Mouse (Mus musculus) stomach, postnatal 0 days (tissue): Measurements from ENCODE around the gene Ntm. TPM values are rescaled to one million over a fixed set of nuclear protein-coding genes. Genes with fewer than 3 reads are reported as not detected.

ENCODE experiments used
- ATAC-seq: fragments of 200-750 bp; cut with Nextera tagmentation; 2 replicates; pipeline ENCODE4 v1.8.0; 2017; ENCODE audit not compliant: low FRiP score, low TSS enrichment
- DNase-seq: peaks from one replicate; pipeline ENCODE4 v3.0.0-alpha.2; 2016; ENCODE audit warnings: low spot score
- H3K27ac ChIP-seq: fragments of 300-500 bp; sonication (generic); replicated peaks from 2 replicates; pipeline ENCODE4 v1.5.1; 2014; ENCODE audit warnings: mild to moderate bottlenecking, control low read depth
- H3K27me3 ChIP-seq: fragments of 300-500 bp; sonication (generic); 2 replicates; pipeline ENCODE4 v1.6.1; 2014; ENCODE audit warnings: low read length; ENCODE audit not compliant: control insufficient read depth, insufficient read depth
- H3K36me3 ChIP-seq: fragments of 300-500 bp; sonication (generic); 2 replicates; pipeline ENCODE4 v1.6.1; 2014; ENCODE audit warnings: low read length, mixed read lengths; ENCODE audit not compliant: control insufficient read depth, insufficient read depth
- H3K4me1 ChIP-seq: fragments of 300-500 bp; sonication (generic); replicated peaks from 2 replicates; pipeline ENCODE4 v1.6.1; 2014; ENCODE audit warnings: antibody characterized with exemption; ENCODE audit not compliant: control insufficient read depth, insufficient read depth
- H3K4me2 ChIP-seq: fragments of 300-500 bp; sonication (generic); replicated peaks from 2 replicates; pipeline ENCODE4 v1.6.1; 2014; ENCODE audit warnings: low read depth, mild to moderate bottlenecking, control low read depth, moderate library complexity
- H3K4me3 ChIP-seq: fragments of 300-500 bp; sonication (generic); 2 replicates; pipeline ENCODE4 v1.5.1; 2014; ENCODE audit warnings: low read depth, low read length, control low read depth
- H3K9ac ChIP-seq: fragments of 300-500 bp; sonication (generic); 2 replicates; pipeline ENCODE4 v1.6.1; 2014; ENCODE audit warnings: mild to moderate bottlenecking, low read length, control low read depth, mixed read lengths
- H3K9me3 ChIP-seq: fragments of 300-500 bp; sonication (generic); 2 replicates; pipeline ENCODE4 v1.6.1; 2016; ENCODE audit warnings: low read length; ENCODE audit not compliant: control insufficient read depth
- CTCF ChIP-seq: IDR thresholded peaks from 2 replicates; pipeline ENCODE4 v1.5.1; 2016; ENCODE audit warnings: antibody characterized with exemption, low read depth, mild to moderate bottlenecking, moderate library complexity
- EP300 ChIP-seq: optimal IDR thresholded peaks from 2 replicates; pipeline ENCODE3; 2016; ENCODE audit warnings: antibody characterized with exemption
- WGBS: fragments of 180-500 bp; shearing (Covaris S2); extraction: QIAGEN DNeasy Blood & Tissue Kit; methylation state at CpG from one replicate; pipeline ENCODE4 v1.1.7; 2014; 5-methylcytosine and 5-hydroxymethylcytosine counted together
- polyA plus RNA-seq: library from polyadenylated mRNA; unstranded; fragments of >200 nt; fragmentation: Nextera tagmentation; extraction: Ambion mirVana; gene quantifications from 2 replicates; pipeline ENCODE4 v1.2.1, GENCODE M21; 2015

Gene Ntm
- polyA plus RNA-seq, 1 experiment from 2014 or later = 5.9 TPM

GRCm38 (mm10) chr9:29247812-29248211 lies 715.1 kb downstream of the Ntm start:
- no peaks in the 10 kb centered on the region for H3K4me1 ChIP-seq
- no peak overlapping the region for H3K27ac ChIP-seq
- H3K4me3 ChIP-seq = no peak overlapping the region
- H3K36me3 ChIP-seq = no peaks in the 10 kb centered on the region
- TF ChIP-seq CTCF (no peak), EP300 (no peak)
- WGBS = 83% methylated on average over 3 of the region's 3 CpGs
- ATAC-seq = no peak
- H3K4me2 ChIP-seq = no peak overlapping the region
- no peak for DNase-seq
- no peaks in the 10 kb centered on the region for H3K9me3 ChIP-seq
- no peaks in the 10 kb centered on the region for H3K27me3 ChIP-seq
- no peak overlapping the region for H3K9ac ChIP-seq

DNA sequence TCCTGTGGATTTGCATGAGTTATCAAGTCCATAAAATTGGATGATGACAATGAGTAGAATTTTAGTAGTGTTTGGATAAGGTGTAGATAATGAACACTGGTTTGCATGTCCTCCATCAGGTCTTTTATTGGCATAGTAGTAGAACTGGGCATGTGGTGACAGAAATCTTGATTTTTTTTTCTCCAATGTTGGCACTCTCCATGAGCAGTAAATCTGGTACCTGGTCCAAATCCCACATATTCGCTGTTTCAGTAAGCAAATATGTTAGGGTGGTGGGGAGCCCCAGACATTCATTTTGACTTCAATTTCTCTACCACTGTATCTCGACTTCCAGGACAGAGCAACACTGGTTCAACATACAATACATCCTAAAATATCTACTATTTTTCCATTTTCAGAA lies 718.9 kb downstream of the Ntm start:
- Histone ChIP-seq H3K36me3 (no peaks in the 10 kb centered on the region), H3K9me3 (no peaks in the 10 kb centered on the region), H3K4me2 (no peak overlapping the region), H3K4me3 (no peak overlapping the region), H3K9ac (no peak overlapping the region), H3K27me3 (no peaks in the 10 kb centered on the region), H3K27ac (no peak overlapping the region), H3K4me1 (no peaks in the 10 kb centered on the region)
- ATAC-seq = no peak
- 78% methylated on average over 2 of the region's 2 CpGs for WGBS
- DNase-seq = no peak
- TF ChIP-seq EP300 = no peak
- no peak for TF ChIP-seq CTCF

DNA sequence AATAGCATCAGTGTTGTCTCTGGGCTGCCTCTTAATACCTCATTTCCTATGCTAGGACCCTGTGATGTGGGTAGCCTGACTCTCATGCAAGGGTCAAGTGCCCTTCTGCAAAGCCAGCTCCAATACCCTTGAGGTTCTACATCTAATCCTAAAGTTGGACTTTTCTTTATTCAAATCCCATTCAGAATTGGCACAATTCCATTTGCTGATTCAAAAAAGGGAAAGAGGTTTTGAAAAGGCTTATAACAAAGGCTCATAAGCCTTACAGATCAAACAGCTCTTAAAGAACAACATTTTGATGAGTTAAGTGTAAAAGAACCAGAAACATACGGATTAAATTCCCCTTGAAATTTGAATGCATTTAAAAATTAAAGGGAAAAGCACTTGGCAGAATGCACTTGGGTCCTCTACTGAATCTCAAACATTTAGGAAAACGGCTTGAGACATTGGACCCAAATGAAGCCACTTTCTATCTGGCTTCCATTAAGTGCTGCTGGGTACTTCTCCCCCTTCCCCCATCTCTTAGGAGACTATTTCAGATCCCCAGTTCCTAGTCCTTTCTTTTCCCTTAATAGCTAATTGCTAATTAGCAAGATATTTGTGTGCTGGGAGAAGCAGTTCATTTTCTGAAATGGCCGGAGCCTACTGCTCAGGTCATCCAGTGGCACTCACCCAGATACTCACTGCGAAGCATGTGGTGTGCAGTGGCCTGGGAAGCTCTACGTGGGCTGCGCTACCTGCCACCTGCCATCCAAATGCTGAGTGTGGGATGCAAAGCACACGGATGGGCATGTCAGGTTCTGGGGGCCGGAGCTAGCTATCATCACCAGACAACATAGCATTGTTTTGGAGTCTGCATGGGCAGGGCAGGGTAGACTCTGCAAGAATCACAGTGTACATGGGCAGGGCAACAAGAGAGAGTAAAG lies 720.2 kb downstream of the Ntm start:
- Histone ChIP-seq H3K4me2 (no peak overlapping the region), H3K9me3 (no peaks in the 10 kb centered on the region), H3K27ac (no peak overlapping the region), H3K9ac (no peak overlapping the region), H3K27me3 (no peaks in the 10 kb centered on the region), H3K4me3 (no peak overlapping the region), H3K4me1 (no peaks in the 10 kb centered on the region), H3K36me3 (no peaks in the 10 kb centered on the region)
- TF ChIP-seq CTCF (no peak), EP300 (no peak)
- WGBS = 81% methylated on average over 8 of the region's 8 CpGs
- ATAC-seq (no peak), DNase-seq (no peak)

GRCm38 (mm10) chr9:29240797-29241196 lies 722.1 kb downstream of the Ntm start:
- Histone ChIP-seq H3K4me1 (no peaks in the 10 kb centered on the region), H3K9ac (no peak overlapping the region), H3K36me3 (no peaks in the 10 kb centered on the region), H3K9me3 (no peaks in the 10 kb centered on the region), H3K4me2 (no peak overlapping the region), H3K27ac (no peak overlapping the region), H3K4me3 (no peak overlapping the region), H3K27me3 (no peaks in the 10 kb centered on the region)
- TF ChIP-seq CTCF = no peak
- no peak for TF ChIP-seq EP300
- ATAC-seq (no peak), DNase-seq (no peak)
- 93% methylated on average over 2 of the region's 2 CpGs for whole genome bisulfite sequencing

- H3K9me3 ChIP-seq = no peaks in the 10 kb centered on the region
- H3K36me3 ChIP-seq = no peaks in the 10 kb centered on the region
- H3K27me3 ChIP-seq = no peaks in the 10 kb centered on the region
- no peak overlapping the region for H3K4me2 ChIP-seq
- ATAC-seq (no peak), DNase-seq (no peak)
- WGBS = 81% methylated on average over 3 of the region's 3 CpGs
- no peaks in the 10 kb centered on the region for H3K4me1 ChIP-seq
- H3K27ac ChIP-seq = no peak overlapping the region
- H3K4me3 ChIP-seq = no peak overlapping the region
- no peak overlapping the region for H3K9ac ChIP-seq
- TF ChIP-seq EP300 = no peak
- no peak for TF ChIP-seq CTCF
Measured at GRCm38 (mm10) chr9:29238973-29239372, 724.0 kb downstream of the Ntm start.

DNA sequence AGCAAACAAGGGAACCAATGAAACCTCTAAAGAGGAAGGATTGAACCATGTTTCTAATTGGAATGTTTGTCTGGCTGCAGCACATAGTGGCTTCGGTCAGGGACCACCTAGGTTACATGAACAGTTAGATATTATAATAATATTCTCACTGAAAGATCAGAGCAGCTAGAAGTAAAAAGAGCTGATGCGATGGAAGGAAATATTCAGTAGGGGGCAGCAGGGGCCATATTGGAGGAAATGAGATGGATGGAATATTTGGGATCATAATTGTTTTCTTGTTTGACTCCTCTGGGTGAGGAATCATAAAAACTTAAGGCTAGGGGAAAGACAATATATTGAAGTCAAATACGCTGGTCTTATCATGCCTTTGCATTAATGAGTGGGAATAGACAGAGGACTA lies 726.2 kb downstream of the Ntm start:
- no peak for ATAC-seq
- H3K36me3 ChIP-seq = no peaks in the 10 kb centered on the region
- no peak for TF ChIP-seq EP300
- peak; percentile 43 for TF ChIP-seq CTCF
- no peak overlapping the region for H3K27ac ChIP-seq
- H3K4me2 ChIP-seq = no peak overlapping the region
- 87% methylated on average over 3 of the region's 3 CpGs for WGBS
- no peaks in the 10 kb centered on the region for H3K4me1 ChIP-seq
- no peak for DNase-seq
- no peaks in the 10 kb centered on the region for H3K9me3 ChIP-seq
- H3K4me3 ChIP-seq = no peak overlapping the region
- H3K27me3 ChIP-seq = no peaks in the 10 kb centered on the region
- no peak overlapping the region for H3K9ac ChIP-seq
